Mouse (Mus musculus) intestine, postnatal 0 days (tissue): ENCODE data around the gene Thsd7a. TPM values are rescaled to one million over a fixed set of nuclear protein-coding genes. Genes with fewer than 3 reads are reported as not detected.

Experiments used
- ATAC-seq: fragments of 200-750 bp; cut with Nextera tagmentation; 2 replicates; pipeline ENCODE4 v1.8.0; 2017; ENCODE audit warnings: mild to moderate bottlenecking, moderate TSS enrichment, moderate library complexity
- H3K27ac ChIP-seq: fragments of 300-500 bp; sonication (generic); 2 replicates; pipeline ENCODE4 v1.5.1; 2014; ENCODE audit warnings: mild to moderate bottlenecking, low read depth, low read length, moderate library complexity
- H3K27me3 ChIP-seq: fragments of 300-500 bp; sonication (generic); replicated peaks from 2 replicates; pipeline ENCODE4 v1.6.1; 2014; ENCODE audit warnings: low read length, mixed read lengths; ENCODE audit not compliant: control insufficient read depth, insufficient read depth
- H3K36me3 ChIP-seq: fragments of 300-500 bp; sonication (generic); 2 replicates; pipeline ENCODE4 v1.6.1; 2014; ENCODE audit warnings: mild to moderate bottlenecking, moderate library complexity; ENCODE audit not compliant: control insufficient read depth, insufficient read depth
- H3K4me1 ChIP-seq: fragments of 300-500 bp; sonication (generic); replicated peaks from 2 replicates; pipeline ENCODE4 v1.6.1; 2014; ENCODE audit warnings: antibody characterized with exemption, low read length, mixed read lengths; ENCODE audit not compliant: control insufficient read depth, insufficient read depth
- H3K4me2 ChIP-seq: fragments of 300-500 bp; sonication (generic); replicated peaks from 2 replicates; pipeline ENCODE4 v1.6.1; 2014; ENCODE audit warnings: low read depth, mild to moderate bottlenecking, moderate library complexity
- H3K4me3 ChIP-seq: fragments of 300-500 bp; sonication (generic); 2 replicates; pipeline ENCODE4 v1.5.1; 2014; ENCODE audit warnings: low read depth, low read length
- H3K9ac ChIP-seq: fragments of 300-500 bp; sonication (generic); 2 replicates; pipeline ENCODE4 v1.6.1; 2014; ENCODE audit warnings: mild to moderate bottlenecking, low read depth, low read length
- H3K9me3 ChIP-seq: fragments of 300-500 bp; sonication (generic); 2 replicates; pipeline ENCODE4 v1.6.1; 2016; ENCODE audit warnings: mixed run types; ENCODE audit not compliant: control insufficient read depth
- CTCF ChIP-seq: sonication (generic); IDR thresholded peaks from 2 replicates; pipeline ENCODE4 v1.5.1; 2016; ENCODE audit warnings: low read depth, mild to moderate bottlenecking, control low read depth, antibody characterized with exemption, moderate library complexity
- WGBS: fragments of 180-500 bp; shearing (Covaris S2); extraction: QIAGEN DNeasy Blood & Tissue Kit; methylation state at CpG from one replicate; pipeline ENCODE4 v1.1.7; 2014; 5-methylcytosine and 5-hydroxymethylcytosine counted together
- polyA plus RNA-seq: library from polyadenylated mRNA; unstranded; fragments of >200 nt; fragmentation: Nextera tagmentation; extraction: Ambion mirVana; gene quantifications from 2 replicates; pipeline ENCODE4 v1.2.1, GENCODE M21; 2015

The Thsd7a gene
- polyA plus RNA-seq, 1 experiment from 2014 or later: 1.1 TPM

DNA sequence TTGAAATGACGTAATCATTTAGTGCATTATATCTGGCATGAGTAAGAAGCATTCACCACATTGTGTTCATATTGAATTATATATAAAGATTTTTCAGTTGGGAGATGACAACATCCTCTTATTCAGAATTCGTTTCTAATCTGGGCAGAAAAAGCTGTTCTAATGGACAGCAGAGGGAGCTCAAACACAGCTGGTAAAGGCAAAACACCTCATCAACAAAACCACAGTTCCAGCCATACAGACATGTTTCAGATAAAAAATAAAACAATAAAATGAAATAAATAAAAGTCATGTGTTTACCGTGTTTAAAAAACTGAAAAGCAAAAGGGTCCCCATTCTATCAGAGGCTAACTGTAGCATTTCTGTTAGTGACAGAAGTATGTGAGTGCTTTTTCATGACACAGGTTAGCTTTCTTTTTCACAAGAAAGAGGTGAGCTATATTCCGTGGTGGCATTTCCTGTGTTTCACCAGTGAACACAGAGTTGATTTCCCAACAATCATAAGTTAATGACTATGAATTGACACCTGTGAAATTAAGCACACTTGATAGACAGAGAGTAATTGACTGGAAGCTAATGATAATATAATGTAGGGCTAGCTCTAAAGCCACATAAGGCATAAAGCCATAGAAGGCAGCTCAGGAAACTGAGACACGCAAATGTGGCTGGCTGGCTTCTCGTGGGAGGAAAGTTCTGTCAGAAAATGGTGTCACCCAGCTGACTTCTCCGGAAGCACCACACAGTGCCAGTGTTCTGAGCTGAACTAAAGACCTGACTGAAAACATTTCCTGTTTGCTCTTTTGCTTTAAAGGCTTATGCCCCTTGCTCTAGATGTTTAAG, 433.9 kb downstream of the Thsd7a start:
- WGBS: 48% methylated on average over 7 of the region's 7 CpGs

DNA sequence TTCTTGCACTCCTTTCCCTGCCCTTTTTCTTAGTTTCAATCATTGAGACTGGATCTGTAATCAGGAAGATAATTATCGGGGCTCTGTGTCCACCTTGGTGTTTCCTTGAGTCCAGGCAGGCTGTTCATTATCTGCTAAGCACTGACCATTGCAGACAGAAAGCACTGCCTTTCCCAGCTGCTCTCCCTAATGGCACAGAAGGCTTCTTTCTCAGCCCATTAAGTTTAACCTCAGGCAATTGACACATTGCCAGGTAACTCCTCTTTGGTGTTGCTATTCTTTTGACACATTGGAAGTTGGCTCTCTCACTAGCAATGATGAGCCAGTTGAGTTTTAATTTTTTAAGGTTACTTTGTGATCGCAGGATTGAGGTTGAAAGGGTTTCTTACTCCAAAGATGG, 441.7 kb downstream of the Thsd7a start:
- no peak for TF ChIP-seq CTCF
- Histone ChIP-seq H3K4me1 (no peaks in the 10 kb centered on the region), H3K27ac (no peak overlapping the region), H3K9me3 (0 out of 2 replicates have a peak, but pooled peaks cover 3% of the 10 kb centered on the region), H3K36me3 (no peaks in the 10 kb centered on the region), H3K27me3 (no peaks in the 10 kb centered on the region), H3K9ac (no peak overlapping the region), H3K4me2 (no peak overlapping the region), H3K4me3 (no peak overlapping the region)
- WGBS: 83% methylated on average over 2 of the region's 2 CpGs
- no peak for ATAC-seq

More for the DNA sequence above, 433.9 kb downstream of the Thsd7a start:
- no peak for ATAC-seq
- no peaks in the 10 kb centered on the region for H3K27me3 ChIP-seq
- H3K36me3 ChIP-seq: no peaks in the 10 kb centered on the region
- no peaks in the 10 kb centered on the region for H3K4me1 ChIP-seq
- peak; percentile 77 for TF ChIP-seq CTCF
- no peaks in the 10 kb centered on the region for H3K9me3 ChIP-seq
- H3K9ac ChIP-seq: no peak overlapping the region
- H3K27ac ChIP-seq: no peak overlapping the region
- H3K4me2 ChIP-seq: no peak overlapping the region
- no peak overlapping the region for H3K4me3 ChIP-seq

DNA sequence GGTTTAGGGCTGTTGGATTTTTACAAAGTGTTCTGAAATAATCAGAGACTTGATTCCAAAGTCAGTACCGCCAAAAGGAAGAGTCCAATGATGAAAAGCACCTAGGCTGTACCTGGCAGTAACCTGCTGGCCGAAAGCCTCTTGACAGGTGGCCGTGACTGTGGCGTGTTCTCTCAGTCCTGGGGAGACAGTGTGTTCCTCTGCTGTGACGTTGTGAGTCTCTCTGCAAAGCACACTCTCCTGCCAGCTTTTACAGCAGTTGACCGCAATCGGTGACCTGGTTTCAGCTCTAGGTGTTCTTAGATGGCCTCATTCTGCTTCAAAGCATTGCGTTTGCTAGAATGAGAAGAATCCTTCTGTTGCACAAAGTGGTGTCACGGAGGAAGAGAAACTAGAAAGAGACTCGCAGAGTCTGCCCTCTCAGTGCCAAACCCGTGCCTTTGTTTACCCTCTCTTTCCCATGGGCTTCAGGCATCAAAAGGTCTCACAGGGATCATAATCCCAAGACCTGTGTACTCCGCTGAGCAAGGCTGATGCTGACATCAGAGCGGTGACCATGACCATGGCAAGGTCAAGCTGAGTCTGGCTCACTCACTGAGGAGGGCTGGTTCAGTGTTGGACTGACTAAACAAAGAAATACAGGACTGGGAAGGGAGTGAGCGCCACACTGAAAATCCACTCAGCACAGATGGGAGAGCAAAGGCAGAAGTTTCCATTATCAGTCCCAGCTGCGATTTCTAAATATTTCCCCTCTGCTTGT, 486.4 kb downstream of the Thsd7a start:
- Histone ChIP-seq H3K27ac (no peak overlapping the region), H3K9ac (no peak overlapping the region), H3K4me3 (no peak overlapping the region), H3K4me2 (no peak overlapping the region), H3K27me3 (no peaks in the 10 kb centered on the region), H3K36me3 (no peaks in the 10 kb centered on the region), H3K9me3 (no peaks in the 10 kb centered on the region), H3K4me1 (no peaks in the 10 kb centered on the region)
- ATAC-seq: no peak
- 78% methylated on average over 15 of the region's 15 CpGs for WGBS
- no peak for TF ChIP-seq CTCF
